Mouse (Mus musculus) small intestine, adult 10 weeks (tissue): Measurements from ENCODE around the gene Secisbp2l. TPM values are rescaled to one million over a fixed set of nuclear protein-coding genes. Genes with fewer than 3 reads are reported as not detected.

Source experiments
- polyA plus RNA-seq: library from polyadenylated mRNA; stranded (reverse); fragments of 350-450 nt; fragmentation: Illumina TruSeq; extraction: RNeasy Lipid Tissue Mini Kit (QIAGEN cat#74804); gene quantifications from one replicate; pipeline ENCODE4 v1.2.3, GENCODE M21; 2014; ENCODE audit warnings: low replicate concordance

The Secisbp2l gene
- polyA plus RNA-seq: 70.8 TPM

DNA sequence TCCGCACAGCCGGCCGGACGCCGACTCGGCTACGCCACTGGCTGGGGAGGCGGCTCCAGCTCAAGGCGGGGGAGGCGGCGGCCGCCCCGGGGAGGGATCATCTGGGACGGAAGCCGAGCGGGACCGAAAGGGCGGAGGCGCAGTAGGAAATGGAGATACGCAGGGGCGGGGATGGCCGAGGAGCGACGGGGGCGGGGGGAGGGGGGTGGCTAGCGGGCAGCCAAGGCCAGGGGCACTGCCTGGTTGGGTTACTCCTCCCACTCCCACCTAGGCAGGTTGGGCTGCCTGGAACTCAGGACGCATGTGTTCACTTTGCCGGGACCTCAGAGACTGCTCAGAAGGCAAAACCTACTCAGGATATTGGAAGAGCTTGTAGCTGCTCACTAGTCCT is at the start of gene Secisbp2l:
Secisbp2l (minus strand) TSS at position 152 of the 391 bp plus-strand sequence.

DNA sequence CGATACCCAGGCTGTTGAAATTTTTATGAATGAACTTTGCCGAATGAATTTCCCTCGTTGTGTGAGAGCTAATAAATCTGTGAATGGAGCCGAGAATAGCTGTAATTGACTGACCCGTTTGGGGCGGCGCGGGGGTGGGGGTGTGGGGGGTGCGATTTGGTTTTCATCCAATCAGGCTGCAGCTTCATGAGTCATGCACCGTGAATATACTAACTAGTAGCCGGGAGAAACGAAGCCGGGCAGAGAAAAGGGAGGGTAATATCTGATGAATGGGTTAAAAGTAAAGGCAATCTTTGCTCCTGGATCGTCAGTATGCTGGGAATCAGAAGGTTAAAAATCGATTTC is 58.6 kb downstream of the Secisbp2l start, which contains the start of gene Shc4:
Shc4 (minus strand) TSS at position 63 of the 345 bp plus-strand sequence.

Other genes with a start within 250 kb of the Secisbp2l start
- 1.7 TPM for gene Cep152, start 157.8 kb downstream of the Secisbp2l start, polyA plus RNA-seq
- gene Eid1, start 109.8 kb downstream of the Secisbp2l start, polyA plus RNA-seq: 85.8 TPM
- 0.41 TPM for gene Shc4, start 58.7 kb downstream of the Secisbp2l start, polyA plus RNA-seq
- 92.2 TPM for gene Galk2, start 76.2 kb upstream of the Secisbp2l start, polyA plus RNA-seq
- 310 TPM for gene Cops2, start 76.3 kb upstream of the Secisbp2l start, polyA plus RNA-seq